Mouse (Mus musculus): ENCODE measurements around the gene Naxd.
A peak's percentile ranks its signal among the peaks of the same experiment; 100 is the strongest.

DNA sequence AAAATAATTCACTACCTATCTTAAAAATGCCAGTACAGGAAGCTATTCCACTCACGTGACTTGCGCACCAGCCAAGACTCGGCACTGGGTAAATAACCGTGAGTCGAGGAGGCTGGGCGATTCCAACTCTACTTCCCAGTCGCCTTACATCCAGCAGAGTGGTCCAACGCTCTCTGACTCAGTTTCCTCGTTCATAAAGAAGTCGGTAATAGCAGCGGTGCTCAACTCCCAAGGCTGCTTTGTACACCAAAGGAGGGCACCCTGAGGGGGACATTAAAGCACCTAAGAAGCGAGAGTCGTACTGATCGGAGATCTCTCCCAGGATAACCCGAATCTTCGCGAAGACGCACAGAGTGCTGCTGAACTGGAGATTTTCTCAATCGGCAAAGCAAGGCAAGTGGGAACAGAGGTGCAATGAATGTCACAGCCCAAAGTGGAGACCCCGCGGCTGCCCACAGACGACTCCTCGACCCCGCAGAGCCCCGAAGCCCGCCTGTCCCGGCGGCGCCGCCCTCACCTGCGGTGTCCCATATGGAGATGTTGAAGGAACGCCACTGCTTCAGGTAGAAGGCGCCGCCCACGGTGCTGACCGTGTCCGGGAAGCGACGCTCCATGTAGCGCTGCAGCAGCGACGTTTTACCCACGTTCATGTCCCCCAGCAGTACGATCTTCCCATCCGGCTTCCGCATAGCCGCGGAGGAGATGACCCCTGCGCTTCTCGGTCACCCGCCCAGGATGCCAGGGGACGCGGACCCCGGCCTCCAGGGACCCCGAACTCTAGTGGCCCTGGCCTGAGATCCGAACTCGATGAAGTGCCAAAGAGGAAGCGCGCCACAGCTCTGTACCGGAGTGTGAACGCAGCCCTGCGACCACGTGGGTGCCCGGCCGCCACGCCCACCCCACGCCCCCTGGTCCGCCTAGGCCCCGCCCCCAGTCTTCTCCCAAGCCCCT, 19.2 kb upstream of the Naxd start, which contains the start of gene Rab20:
- TF ChIP-seq POLR2A (IDR thresholded peaks at IDR 0.05; ENCODE audit: control insufficient read depth, low read depth, low read length): peak; percentile 61
- TF ChIP-seq CTCF (IDR thresholded peaks at IDR 0.05; ENCODE audit: control insufficient read depth, insufficient read depth, insufficient replicate concordance, low read depth, low read length): no peak

All from testis, adult 2 months (tissue).